Mouse (Mus musculus) stomach, postnatal 0 days (tissue): ENCODE data around the gene Nlrc5. TPM values are rescaled to one million over a fixed set of nuclear protein-coding genes. Genes with fewer than 3 reads are reported as not detected.

Experiments used
- ATAC-seq: fragments of 200-750 bp; cut with Nextera tagmentation; 2 replicates; pipeline ENCODE4 v1.8.0; 2017; ENCODE audit not compliant: low FRiP score, low TSS enrichment
- DNase-seq: peaks from one replicate; pipeline ENCODE4 v3.0.0-alpha.2; 2016; ENCODE audit warnings: low spot score
- H3K27ac ChIP-seq: fragments of 300-500 bp; sonication (generic); replicated peaks from 2 replicates; pipeline ENCODE4 v1.5.1; 2014; ENCODE audit warnings: mild to moderate bottlenecking, control low read depth
- H3K27me3 ChIP-seq: fragments of 300-500 bp; sonication (generic); 2 replicates; pipeline ENCODE4 v1.6.1; 2014; ENCODE audit warnings: low read length; ENCODE audit not compliant: control insufficient read depth, insufficient read depth
- H3K36me3 ChIP-seq: fragments of 300-500 bp; sonication (generic); 2 replicates; pipeline ENCODE4 v1.6.1; 2014; ENCODE audit warnings: low read length, mixed read lengths; ENCODE audit not compliant: control insufficient read depth, insufficient read depth
- H3K4me1 ChIP-seq: fragments of 300-500 bp; sonication (generic); replicated peaks from 2 replicates; pipeline ENCODE4 v1.6.1; 2014; ENCODE audit warnings: antibody characterized with exemption; ENCODE audit not compliant: control insufficient read depth, insufficient read depth
- H3K4me2 ChIP-seq: fragments of 300-500 bp; sonication (generic); replicated peaks from 2 replicates; pipeline ENCODE4 v1.6.1; 2014; ENCODE audit warnings: low read depth, mild to moderate bottlenecking, control low read depth, moderate library complexity
- H3K4me3 ChIP-seq: fragments of 300-500 bp; sonication (generic); 2 replicates; pipeline ENCODE4 v1.5.1; 2014; ENCODE audit warnings: low read depth, low read length, control low read depth
- H3K9ac ChIP-seq: fragments of 300-500 bp; sonication (generic); 2 replicates; pipeline ENCODE4 v1.6.1; 2014; ENCODE audit warnings: mild to moderate bottlenecking, low read length, control low read depth, mixed read lengths
- H3K9me3 ChIP-seq: fragments of 300-500 bp; sonication (generic); 2 replicates; pipeline ENCODE4 v1.6.1; 2016; ENCODE audit warnings: low read length; ENCODE audit not compliant: control insufficient read depth
- CTCF ChIP-seq: IDR thresholded peaks from 2 replicates; pipeline ENCODE4 v1.5.1; 2016; ENCODE audit warnings: antibody characterized with exemption, low read depth, mild to moderate bottlenecking, moderate library complexity
- EP300 ChIP-seq: optimal IDR thresholded peaks from 2 replicates; pipeline ENCODE3; 2016; ENCODE audit warnings: antibody characterized with exemption
- WGBS: fragments of 180-500 bp; shearing (Covaris S2); extraction: QIAGEN DNeasy Blood & Tissue Kit; methylation state at CpG from one replicate; pipeline ENCODE4 v1.1.7; 2014; 5-methylcytosine and 5-hydroxymethylcytosine counted together
- polyA plus RNA-seq: library from polyadenylated mRNA; unstranded; fragments of >200 nt; fragmentation: Nextera tagmentation; extraction: Ambion mirVana; gene quantifications from 2 replicates; pipeline ENCODE4 v1.2.1, GENCODE M21; 2015

Gene Nlrc5
- polyA plus RNA-seq, 1 experiment from 2014 or later: 0.44 TPM

DNA sequence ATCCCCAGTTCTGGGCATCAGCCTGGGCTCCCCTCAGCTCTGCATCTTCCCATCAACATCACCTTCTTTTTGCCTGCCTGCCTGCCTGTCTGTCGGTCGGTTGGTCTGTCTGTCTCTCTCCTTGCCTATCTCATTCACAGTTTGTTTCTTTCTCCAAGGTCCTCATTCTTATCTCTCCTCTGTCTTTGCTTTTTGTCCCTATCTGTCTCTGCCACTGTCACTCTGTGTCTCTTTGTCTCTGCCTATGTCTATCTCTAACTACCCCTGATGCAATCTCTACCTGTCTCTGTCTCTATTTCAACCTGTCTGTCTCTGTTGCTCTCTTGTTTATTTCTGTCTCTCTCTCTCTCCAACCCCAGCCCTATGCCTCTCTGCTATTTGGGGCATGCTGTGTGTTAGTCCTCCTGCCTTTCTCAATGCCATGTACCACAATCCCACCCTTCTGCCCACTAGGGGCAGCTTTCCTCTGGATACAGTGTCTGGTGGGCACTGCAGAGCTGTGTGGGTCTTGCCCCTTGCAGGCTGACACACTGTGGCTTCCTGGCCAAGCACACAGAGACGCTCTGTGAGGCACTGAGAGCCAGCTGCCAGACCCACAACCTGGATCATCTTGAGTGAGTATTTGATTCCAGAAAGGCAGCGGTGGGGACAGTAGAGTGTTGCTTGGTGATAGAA lies 55.8 kb downstream of the Nlrc5 start:
- Histone ChIP-seq H3K27ac (no peak overlapping the region), H3K36me3 (no peaks in the 10 kb centered on the region), H3K4me1 (no peaks in the 10 kb centered on the region), H3K9ac (no peak overlapping the region), H3K9me3 (no peaks in the 10 kb centered on the region), H3K4me3 (no peak overlapping the region), H3K27me3 (no peaks in the 10 kb centered on the region), H3K4me2 (no peak overlapping the region)
- no peak for DNase-seq
- WGBS: 71% methylated on average over 4 of the region's 4 CpGs
- ATAC-seq: no peak
- TF ChIP-seq EP300 (no peak), CTCF (peak; percentile 42)

GRCm38 (mm10) chr8:94492021-94492681 lies 58.0 kb downstream of the Nlrc5 start:
- H3K27ac ChIP-seq: no peak overlapping the region
- DNase-seq (peak; percentile 83), ATAC-seq (peak; percentile 87)
- no peaks in the 10 kb centered on the region for H3K4me1 ChIP-seq
- no peak overlapping the region; the same call in 1 of the 2 replicates for H3K9ac ChIP-seq
- no peaks in the 10 kb centered on the region for H3K9me3 ChIP-seq
- H3K36me3 ChIP-seq: no peaks in the 10 kb centered on the region
- peak overlapping the region; percentile 44 for H3K4me2 ChIP-seq
- H3K27me3 ChIP-seq: no peaks in the 10 kb centered on the region
- 7% methylated on average over 15 of the region's 15 CpGs for WGBS
- no peak overlapping the region for H3K4me3 ChIP-seq
- TF ChIP-seq EP300 (no peak), CTCF (peak; percentile 83)

DNA sequence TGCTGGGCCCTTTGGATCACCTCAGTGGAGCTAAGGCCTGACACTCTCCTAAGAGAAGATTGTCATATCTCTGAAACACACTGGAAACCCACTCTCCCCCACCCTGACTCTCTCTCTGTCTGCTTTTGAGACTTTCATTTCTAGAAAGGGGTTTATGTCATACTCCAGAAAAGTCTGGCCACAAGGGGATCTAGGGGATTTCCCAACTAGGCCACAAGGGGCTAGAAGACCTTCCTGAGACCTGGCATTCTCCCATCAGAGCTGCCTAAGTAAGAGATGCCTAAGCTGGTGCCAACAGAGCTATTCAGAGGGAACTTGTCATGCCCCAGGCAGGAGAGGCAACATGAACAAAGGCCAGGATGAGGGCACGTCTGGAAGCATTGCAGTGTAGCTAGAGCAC lies 59.1 kb downstream of the Nlrc5 start:
- Histone ChIP-seq H3K4me3 (no peak overlapping the region), H3K9me3 (no peaks in the 10 kb centered on the region), H3K27me3 (no peaks in the 10 kb centered on the region), H3K36me3 (no peaks in the 10 kb centered on the region), H3K9ac (no peak overlapping the region), H3K27ac (no peak overlapping the region), H3K4me1 (no peaks in the 10 kb centered on the region), H3K4me2 (no peak overlapping the region)
- ATAC-seq (no peak), DNase-seq (no peak)
- TF ChIP-seq CTCF: peak; percentile 30
- no peak for TF ChIP-seq EP300
- WGBS: 41% methylated on average over 1 of the region's 1 CpGs

DNA sequence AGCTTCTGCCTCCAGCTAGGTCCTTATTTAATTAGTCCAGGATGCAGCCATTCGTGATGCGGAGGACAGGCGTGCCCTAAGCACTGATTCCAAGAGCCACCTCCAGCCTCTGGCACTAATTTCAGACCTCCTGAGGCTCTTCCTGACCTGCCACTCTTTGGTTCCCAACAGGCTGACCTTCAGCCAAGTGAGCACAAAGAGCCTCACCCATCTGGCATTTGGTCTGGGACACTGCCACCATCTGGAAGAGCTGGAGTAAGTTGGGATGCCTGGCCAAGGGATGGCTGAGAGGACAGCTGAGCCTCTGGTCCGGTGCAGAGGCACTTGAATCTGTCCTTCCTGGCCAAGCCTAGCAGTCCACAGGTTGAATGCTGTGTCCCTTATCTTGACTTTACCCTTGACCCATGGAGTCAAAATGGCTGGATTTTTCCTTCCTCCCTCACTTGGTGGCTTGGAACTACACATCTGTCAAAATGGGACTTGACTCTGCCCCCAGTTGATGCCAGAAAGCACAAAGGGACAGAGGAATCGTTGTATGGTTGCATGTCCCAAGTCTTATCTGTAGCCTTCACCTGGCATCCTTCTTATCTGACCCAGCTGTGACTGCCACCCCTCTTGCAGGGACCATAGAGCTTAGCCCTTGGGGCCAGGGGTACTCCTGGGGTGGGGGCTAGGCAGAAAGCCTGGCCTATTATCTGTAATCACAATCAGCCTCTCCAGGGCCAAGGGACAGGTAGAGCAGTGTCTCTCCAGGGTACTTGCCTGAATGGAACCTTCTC lies 81.5 kb downstream of the Nlrc5 start:
- Histone ChIP-seq H3K27me3 (no peaks in the 10 kb centered on the region), H3K4me1 (no peaks in the 10 kb centered on the region), H3K9ac (no peak overlapping the region), H3K36me3 (no peaks in the 10 kb centered on the region), H3K4me2 (no peak overlapping the region), H3K27ac (no peak overlapping the region), H3K9me3 (no peaks in the 10 kb centered on the region), H3K4me3 (no peak overlapping the region)
- TF ChIP-seq EP300 (no peak), CTCF (no peak)
- DNase-seq: no peak
- 74% methylated on average over 5 of the region's 5 CpGs for whole genome bisulfite sequencing
- peak; percentile 32 for ATAC-seq

- TF ChIP-seq CTCF: no peak
- no peak for TF ChIP-seq EP300
- Histone ChIP-seq H3K27me3 (no peaks in the 10 kb centered on the region), H3K4me3 (no peak overlapping the region), H3K4me2 (no peak overlapping the region), H3K27ac (no peak overlapping the region), H3K9ac (no peak overlapping the region), H3K36me3 (no peaks in the 10 kb centered on the region), H3K9me3 (no peaks in the 10 kb centered on the region), H3K4me1 (no peaks in the 10 kb centered on the region)
- DNase-seq (no peak), ATAC-seq (no peak)
- 36% methylated on average over 1 of the region's 1 CpGs for WGBS
Measured at GRCm38 (mm10) chr8:94516209-94516593, 82.0 kb downstream of the Nlrc5 start.
